Mouse (Mus musculus) left cerebral cortex, adult 8-10 months (tissue): ENCODE results near the gene Chst5. TPM values are rescaled to one million over a fixed set of nuclear protein-coding genes. Genes with fewer than 3 reads are reported as not detected.

Experiments
- DNase-seq, 2 experiments: peaks; one replicate each; pipeline ENCODE4 v3.0.0; 2022; ENCODE audit warnings: low spot score in 2 of 2
- total RNA-seq, 4 experiments: library from RNA; stranded (reverse); gene quantifications; 2 replicates each; pipeline ENCODE4 v1.2.4; 2022

The Chst5 gene
- total RNA-seq, 4 experiments from 2014 or later, result 0.30 to 0.80 (median 0.53) TPM

DNA sequence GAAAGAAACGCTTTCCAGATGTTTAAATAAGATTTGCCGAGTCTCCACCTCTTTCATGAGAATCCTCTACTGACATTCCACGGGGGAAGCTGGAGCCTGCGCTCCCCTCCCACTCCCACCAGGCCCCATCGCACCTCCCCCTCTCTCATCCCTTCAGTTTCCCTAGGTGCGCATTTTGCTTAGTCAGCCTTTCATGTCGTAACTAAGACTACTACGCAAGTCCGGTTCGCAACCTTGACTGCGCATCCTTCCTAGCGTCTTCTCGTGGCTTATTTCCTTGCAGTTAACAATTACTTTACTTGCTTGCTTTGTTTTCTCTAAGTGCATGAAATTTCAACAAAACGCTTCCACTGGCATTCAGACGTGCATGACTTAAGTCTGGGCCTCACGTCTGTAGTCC, 21.5 kb upstream of the Chst5 start:
- DNase-seq, result no peak

DNA sequence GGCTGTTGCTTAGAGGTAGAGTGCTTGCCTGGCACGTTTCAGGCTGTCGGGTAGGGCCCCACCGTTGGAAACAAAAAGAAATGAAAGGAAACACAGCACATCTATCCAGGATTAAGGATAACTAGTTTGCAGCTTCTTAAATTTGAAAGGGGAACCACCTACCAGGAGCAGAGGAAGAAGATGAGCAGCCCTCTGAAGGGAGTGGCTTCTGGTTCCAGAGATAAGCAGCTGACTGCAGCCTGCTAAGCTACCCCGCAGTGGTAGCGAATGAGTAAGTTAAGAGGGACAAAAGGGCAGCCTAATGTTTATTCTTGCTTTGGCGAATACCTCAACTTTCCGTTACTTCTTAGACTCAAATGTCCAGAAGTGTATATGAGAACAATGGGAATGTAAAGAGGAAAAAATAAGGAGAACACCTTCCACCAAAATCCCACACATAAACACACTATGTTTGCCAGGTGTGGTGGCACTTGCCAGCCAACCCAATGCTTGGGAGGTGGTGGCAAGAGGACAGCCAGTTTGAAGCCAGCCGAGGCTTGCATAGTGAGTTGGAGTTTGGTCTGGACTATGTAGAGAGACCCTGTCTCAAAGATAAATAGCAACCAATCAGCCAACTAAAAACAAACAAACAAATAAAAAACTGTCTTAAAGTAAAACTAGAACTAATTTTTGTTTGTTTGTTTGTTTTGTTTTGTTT, 19.5 kb upstream of the Chst5 start:
- DNase-seq, result no peak

DNA sequence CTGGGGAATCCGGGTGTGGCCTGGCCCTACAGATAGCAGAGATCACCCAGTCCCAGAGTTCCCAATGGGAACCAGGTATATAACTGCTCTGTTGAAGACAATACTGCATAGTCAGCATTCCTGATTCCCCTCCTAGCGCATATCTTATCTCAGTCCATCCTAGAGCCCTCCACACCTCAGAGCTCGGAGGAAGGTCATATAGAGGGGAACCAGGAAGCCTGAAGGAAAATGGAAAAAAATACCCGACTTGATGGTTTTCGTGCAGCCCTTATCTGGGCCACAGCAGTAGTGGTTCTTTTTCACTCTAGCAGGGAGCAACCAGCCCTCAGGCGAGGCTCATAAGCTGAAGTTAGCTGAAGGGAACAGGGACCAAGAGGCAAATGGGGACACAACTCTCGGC, 14.7 kb upstream of the Chst5 start:
- no peak for DNase-seq

DNA sequence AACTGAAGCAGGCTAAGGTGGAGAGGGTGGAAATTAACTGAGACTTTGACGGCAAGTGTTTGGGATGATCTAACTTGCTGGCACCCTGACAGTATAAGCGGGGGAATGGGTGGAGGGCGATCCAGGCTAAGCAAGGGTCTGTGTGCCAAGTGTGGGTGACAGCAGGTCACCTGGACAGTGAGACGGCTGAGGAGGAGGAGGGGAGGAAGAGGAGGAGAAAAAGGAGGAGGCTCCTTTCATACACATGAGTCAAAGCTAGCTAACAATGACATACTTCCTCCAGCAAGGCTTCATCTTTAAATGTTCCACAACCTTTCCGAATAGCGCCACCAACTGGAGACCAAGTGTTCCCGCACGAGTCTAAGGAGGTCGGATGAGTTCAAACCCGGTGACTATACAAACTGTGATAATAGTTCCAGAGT, 13.1 kb upstream of the Chst5 start:
- DNase-seq, result no peak

DNA sequence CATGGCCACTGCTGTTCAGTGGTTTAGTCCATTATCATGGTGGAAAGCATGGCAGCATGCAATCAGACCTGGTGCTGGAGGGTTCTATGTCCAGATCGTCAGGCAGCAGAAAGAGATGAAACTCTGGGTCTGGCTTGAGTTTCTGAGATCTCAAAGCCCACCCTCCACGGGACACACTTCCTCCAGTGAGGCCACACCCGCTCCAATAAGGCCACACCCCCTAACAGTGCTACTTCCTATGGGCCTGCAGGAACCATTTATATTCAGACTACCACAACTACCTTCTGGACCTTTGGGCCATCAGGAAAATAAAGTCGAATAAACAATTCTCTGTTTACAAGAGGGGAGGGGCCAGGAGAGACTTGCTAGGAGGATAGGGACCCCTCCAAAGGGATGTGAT, 10.7 kb upstream of the Chst5 start:
- no peak for DNase-seq

DNA sequence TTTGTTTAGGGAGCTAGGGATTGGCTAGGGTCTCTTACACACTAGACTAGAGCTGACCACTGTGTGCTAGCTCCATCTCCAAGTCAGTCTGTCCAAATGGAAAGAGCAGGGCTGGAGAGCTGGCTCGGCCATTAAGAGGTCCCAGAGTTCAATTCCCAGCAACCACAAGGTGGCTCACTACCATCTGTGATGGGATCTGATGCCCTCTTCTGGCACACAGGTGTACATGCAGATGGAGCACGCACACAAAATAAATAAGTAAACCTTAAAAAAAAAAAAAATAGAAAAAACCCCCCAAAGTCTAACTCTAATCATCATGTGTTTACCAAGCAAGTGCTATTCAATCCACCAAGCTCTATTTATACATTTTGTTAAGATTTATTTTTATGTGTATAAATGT, 9.4 kb upstream of the Chst5 start:
- DNase-seq, result no peak

DNA sequence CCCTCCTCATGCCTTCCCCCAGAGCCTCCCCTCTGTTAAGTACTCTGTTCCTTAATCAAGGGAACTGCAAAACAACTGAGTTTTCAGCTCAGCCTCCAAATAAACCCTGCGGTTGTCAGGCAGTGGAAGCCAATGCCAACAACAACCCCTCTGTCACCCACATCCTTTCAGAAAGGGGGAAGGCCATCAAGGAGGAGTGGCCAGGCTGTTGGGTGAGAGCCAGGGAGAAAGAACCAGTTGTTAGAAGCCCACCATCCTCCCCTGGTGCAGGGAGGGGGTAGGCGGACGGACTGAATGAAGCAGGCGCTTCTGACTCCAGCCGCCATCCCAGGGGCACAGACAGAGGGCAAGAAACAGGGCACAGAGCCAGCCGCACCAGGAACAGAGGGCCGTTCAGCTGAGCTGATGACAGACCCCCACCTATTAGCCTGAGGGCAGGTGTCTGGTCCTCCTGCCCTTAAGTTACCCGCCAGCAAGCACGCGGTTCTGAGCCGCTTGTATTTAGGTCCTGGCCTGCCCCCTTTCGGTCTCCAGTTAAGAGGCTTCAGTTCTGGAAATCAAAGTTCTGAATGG, 2.7 kb upstream of the Chst5 start:
- peak in 1 of 2 experiments; percentile 36 for DNase-seq

DNA sequence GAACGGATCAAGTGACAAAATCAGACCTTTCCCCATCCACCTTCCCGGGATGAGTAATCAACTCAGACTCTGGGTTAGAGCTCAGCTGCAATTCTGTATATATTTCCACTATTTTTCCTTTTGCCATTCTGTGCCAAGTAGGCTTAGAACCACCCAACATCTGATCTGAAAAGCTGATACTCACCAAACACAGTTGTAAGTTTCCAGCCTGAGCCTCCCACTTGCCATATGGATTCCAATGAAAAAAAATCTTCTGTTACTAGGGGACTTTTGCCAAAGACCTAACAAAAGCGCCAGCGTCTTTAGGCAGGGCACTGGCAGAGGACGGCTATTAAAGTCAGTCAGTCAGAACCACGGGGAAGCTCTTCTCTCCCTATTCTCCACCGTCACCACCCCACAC, 1.3 kb upstream of the Chst5 start:
- peak in 1 of 2 experiments; percentile 44 for DNase-seq

DNA sequence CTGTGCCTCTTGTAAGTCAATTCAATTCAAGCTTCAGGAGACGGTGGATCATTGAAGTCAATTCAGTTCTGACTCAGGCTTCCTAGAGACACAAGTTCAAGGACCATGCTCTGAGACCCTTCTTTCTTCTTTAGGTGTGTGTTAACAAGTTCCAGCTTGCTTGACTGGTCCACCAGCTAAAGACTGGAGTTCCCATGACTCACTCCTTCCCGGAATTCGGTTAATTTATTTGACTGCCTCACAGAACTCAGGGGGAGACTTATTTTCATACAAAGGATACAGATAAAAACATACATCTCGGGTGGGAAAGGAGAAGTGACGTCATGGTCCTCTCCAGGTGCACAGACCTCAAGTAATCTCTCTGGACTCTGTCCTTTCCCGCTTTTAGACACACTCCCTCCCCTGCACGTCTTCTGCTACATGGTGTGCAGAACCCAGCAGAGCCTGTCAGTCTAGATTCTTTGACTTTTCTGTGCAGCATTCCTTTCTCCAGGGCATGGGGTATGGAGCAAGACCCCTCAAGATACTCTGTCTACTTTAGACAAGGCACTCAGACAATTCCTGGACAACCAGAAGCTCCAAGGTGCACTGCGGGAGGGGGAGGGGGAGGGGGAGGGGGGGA, 4.6 kb downstream of the Chst5 start:
- DNase-seq, result no peak

DNA sequence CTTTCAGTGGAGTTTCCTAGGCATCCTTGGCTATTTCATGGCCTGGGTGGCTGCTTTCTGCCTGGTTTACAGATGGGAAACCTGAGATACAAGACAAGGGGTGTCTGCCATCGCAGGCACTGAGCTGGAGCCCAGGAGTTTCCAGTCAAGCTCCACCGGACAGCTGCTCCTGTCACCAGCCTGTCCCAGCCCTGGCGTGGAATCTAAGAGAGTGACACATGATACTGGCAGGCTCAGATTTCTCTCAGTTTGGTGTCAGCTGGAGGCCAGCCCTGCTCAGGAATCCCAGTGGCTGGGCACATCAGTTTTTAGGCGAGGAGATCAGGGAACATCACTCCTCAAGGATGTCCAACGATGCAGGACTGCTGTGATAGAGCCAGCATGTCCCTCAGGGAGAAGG, 8.2 kb downstream of the Chst5 start:
- no peak for DNase-seq

DNA sequence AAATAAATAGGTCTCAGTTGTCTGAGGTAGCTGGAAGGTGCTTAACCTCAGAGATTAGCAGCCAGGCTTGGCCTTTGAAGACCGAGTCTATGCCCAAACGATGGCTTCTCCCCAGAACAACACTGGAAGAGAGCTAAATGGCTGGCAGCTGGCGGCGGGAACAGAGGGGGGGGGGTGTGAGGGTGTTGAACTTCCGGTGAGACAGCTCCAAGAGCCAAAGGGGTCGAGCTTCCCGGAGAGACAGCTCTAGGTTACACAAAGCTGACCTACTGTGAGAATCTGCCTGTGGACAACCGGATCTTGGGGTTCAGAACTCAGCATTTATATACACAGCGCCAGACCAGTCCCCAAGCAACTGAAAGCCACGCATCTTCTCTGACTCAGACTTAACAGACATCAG, 11.7 kb downstream of the Chst5 start:
- no peak for DNase-seq

DNA sequence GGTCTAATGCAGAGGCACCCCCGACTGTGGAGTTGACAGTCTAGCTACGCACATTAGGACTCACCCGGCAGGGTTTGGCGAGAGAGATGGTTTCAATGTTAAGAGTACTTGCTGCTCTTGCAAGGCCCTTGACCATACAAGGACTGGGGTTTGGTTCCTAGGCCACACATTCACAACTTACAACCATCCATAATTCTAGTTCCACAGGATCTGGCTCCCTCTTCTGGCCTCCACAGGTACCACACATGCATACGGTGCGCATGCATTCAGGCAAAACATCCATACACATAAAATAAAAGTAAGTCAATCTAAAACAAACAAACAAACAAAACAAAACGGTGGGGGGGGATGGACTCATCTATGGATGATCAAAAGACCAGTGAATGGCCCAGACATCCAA, 15.3 kb downstream of the Chst5 start:
- no peak for DNase-seq

DNA sequence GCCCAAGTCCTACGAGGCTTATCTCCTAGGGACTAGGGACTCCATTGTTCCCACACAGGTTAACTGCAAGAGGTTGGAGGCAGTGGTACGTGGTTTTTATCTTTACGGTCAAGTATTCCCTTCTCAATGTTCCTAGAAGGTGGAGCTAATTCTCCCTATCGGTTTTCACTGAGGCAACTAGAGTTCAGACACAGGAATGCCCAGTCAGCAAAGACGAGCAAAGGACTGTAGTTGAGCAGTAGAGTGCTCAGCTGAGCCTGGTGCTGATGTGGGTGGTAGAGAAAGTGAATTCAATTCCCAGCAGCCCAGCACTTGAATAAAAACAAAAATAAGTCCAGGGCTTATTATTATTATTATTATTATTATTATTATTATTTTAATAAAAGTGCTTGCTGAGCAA, 17.6 kb downstream of the Chst5 start:
- DNase-seq, result no peak

DNA sequence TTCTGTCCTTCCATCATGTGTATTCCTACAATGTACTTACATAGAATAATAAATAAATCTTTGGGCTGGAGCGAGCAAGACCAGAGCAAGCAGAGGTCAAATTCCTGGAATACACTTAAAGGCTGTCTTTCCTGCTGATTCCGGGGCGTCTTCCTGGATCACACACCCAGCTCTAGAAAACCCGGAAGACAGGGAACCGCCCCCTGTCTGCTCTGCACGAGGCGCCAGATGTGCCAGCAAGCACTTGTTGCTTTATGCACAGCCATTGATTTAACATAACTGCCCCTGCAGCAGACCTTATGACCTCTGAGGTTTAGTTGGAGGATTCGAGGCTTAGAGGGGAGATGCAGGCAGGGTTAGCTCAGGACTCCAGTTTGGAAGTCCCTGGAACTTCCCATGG, 18.3 kb downstream of the Chst5 start:
- DNase-seq, result no peak

DNA sequence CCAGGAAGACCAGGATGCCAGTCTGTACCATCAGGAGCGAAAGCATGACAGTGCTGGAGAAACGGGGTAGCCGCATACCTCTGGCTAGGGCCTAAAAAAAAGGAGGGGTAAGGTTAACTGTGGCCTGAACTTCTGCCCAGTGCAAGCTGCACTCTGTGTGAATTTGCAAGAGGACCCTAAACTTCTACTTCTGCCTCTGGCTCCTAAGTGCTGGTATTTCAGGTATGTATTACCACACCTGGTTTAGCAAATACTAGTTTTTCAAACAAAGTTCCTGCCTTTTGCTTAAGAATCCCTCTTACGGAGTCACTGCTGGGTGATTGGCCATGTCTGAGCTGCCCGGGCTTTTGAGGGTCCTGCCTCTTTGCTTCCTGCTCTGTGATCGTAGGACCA, 19.3 kb downstream of the Chst5 start:
- no peak for DNase-seq

DNA sequence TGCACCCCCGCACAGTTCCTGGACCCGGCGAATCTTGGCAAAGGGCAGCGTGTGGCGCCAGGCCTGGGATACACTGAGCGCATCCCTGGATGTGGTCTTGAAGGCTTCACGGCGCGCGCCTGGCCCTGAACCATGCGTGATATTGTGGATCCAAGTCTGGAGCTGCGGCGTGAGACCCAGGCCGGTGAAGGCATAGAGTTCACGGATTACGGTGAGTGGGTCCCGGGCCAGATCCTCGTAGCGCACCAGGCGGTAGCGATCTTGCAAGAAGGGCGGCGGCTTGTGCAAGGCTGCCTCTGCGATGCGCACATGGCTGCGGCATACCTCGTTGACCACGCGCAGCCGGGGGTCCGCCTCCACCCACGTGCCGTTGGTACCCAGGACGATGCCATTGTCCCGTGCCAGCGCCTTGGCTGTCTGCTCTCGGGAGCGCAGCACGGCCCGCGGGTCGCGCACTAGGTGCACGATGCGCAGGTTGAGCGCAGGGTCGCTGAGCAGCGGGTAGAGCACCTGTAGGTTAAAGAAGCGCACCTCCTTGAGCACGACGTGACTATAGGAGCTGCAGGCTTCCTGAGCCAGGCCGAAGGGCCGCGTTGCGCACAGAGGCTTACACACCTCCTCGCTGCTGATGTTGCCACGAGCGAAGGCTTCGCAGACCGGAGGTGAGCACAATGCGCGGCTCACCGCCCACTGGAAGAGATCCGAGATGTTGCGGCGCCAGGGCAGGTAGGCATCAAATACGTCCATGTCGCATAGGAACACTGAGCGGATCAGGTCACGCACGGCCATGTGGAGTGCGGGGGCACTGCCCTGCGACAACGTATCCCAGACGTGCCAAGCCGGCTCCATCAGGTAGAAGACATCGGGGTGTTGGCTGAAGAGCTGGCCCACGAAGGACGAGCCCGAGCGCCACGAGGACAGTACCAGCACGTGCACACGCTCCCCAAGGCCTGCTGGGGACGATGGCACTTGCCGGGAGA, 20.0 kb downstream of the Chst5 start:
- DNase-seq, result no peak

DNA sequence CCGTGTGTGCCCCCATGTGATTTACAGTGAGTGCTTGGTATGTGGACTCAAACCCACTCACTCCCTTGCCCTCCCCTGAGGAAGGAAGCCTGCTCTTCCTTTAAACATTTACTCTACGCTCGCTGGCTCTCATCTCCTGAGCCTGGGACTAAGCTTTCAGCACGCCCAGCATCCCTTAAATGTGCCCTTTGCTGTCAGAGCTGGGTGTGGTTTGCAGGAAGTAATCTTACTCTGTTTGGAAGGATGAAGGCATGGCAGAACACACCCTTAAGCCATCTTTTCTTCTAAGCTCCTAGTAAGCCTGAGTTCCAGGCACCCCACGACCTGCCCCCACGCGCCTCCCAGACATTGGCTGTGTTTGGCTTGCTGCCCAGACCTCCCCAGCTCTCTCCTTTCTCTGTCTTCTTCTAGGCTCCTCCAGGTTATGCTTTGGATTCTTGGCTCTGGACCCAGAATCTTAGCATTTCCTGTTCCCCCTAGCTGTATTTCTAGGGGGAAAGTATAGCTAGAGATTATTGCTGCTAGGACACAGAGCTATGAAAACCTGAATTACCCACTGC, 22.1 kb downstream of the Chst5 start:
- DNase-seq, result no peak

DNA sequence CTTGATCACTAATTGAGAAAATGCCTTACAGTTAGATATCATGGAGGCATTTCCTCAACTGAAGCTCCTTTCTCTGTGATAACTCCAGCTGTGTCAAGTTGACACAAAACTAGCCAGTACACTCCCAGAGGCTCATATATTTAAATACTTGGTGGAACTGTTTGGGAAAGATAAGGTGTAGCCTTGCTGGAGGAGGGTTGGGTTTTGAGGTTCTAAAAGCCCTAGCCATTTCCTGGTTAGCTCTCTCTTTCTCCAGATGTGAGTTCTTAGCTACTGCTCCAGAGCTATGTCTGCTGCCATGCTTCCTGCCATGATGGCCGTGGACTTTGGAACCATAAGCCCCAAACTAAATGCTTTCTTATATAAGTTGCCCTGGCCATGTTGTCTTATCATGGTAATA, 22.8 kb downstream of the Chst5 start:
- DNase-seq, result no peak

DNA sequence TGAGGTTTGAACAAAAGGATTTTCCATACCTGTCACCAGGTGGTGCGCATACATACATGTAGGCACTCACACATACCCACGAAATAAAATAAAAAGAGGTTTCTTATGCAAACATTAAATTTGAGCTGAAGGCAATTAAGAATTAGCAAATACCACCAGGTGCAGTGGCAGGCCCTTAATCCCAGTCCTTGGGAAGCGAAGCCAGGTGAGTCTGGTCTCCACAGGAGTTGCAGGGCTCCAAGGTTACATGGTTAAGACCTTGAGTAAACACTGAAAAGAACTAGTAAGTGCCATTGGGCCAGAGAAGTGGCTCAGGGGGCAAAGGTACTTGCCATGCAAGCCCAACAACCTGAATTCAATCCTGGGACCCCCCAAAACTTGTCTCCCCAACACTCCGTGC, 26.6 kb downstream of the Chst5 start:
- DNase-seq, result no peak

DNA sequence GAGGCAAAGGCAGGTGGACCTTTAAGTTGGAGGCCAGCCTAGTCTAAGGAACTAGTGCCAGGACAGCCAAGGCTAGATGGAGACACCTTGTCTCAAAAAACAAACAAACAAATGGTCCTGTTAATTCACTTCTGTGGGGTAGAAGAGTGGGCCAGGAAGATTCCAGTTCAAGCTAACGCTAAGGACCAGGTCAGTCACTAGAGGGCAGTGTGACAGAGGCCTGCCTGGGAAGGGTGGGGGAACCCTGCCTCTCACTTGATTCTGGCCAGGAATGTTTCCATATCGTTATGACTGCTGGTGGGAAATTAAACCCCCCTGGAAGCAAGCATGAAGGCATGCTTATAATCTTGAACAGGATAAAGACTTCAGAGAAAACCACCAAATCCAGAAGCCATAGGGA, 28.7 kb downstream of the Chst5 start:
- DNase-seq, result no peak

DNA sequence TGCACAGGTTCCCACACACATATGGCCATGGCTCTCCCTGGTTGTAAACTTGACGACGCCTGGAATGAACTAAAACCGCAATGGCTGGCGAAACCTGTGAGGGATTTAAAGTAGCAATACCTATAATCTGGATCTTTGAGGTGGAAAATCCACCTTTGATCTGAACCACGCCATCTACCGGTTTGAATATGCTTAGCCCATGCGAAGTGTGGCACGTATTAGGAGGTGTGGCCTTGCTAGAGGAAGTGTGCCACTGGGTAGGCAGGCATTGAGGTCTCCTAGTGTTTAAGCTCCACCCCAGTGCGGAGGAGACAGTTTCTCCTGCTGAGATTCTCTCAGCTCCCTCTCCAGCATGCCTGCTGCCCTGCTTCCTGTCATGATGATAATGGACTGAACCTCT, 32.5 kb downstream of the Chst5 start:
- DNase-seq, result no peak
